Mouse (Mus musculus): Measurements from ENCODE around the gene Lama5. TPM values are rescaled to one million over a fixed set of nuclear protein-coding genes. Genes with fewer than 3 reads are reported as not detected.

Lama5 gene
- polyA plus RNA-seq, 2 experiments from 2014 or later = 0.30 to 1.4 TPM

DNA sequence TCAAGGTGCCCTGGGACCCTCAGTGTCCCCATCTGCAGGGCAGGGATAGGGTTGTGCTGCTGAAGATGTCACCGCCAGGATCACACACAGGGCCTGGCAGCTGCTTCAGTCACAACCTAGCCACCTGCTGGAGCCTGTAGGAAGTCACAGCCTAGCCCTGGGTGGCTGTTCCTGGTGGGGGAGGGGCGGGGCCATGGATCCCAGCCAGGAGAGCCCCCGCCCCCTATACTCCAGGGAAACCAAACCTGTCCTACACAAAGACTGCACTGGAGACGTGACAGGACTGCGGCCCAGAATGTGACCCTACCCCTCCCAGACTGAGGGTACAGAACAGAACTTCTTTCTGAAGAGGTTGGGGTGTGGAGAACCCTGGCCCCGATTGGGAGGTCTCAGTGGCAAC lies 3.4 kb downstream of the Lama5 start:
- ATAC-seq = no peak

DNA sequence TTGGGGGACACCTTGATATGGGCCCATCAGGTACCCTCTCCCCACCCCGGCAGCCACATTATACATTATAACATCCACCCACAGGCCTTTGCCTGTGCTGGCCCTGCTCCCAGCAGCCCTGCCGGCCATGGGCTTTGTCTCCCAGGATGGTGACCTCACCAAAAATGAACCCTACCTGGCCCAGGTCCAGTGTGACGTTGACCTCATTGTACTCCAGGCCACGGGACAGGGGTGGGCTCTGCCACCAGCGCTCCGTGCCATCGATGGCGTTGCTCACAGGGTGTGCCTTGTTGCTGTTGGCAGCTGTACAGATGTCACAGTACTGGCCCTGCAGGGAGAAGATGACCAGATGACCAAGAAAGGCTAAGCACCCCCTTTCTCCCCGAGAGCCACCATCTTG lies 4.6 kb downstream of the Lama5 start:
- ATAC-seq = no peak

DNA sequence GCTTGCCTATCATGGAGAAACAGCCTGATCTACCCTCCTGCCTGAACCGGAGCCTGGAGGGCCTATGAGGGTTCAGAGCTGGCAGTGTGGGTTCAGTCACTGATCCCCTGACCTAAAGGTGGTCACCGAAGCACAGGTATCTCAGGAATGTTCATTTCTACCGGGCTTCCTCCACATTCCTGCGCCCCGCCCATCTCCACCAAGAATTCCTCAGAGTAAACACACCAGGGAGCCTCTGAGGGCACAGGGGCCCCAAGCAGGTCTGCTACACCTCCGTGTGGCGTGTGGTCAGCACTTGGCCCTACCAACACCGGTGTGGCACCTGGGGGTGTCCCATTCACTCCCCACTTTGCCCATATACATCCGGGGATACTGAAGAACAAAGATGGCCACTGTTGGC lies 5.5 kb downstream of the Lama5 start:
- ATAC-seq = no peak

DNA sequence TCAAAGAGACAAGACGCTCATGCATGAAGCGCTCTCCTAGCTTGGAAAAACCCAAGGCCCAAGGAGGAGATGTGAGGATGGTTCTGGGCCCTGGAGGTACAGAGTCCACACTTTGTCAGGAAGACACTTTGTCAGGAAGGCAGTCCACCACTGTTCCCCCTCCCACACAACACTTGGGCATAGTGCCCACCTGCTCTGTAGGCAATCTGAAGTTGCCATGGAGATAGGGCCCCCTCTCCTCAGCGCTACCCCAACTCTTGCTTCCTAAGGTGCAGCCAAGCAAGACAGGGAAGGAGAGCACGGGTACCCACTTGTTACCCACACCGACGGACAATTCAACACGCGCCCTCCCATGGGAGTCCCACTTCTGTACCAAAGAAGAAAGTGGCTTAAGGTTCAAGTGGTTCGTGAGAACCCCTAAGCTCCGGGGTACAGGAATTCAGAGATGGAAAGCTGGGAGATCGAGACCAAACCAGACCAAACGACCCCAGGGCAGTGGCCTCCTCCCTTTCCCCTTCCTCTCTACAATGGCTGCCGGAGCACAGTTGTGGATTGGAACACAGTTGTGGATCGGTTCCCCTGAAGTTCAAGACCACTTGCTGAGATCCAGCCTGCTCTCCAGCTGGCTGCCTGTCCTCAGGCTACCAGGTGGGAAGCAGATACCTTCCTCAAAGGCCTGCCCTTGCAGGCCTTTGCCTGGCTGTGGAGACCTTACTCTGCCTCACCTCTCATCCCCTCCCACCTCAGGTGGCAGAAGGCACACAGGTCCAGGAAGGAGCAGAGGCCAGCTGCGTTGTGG lies 6.3 kb downstream of the Lama5 start:
- no peak for ATAC-seq

DNA sequence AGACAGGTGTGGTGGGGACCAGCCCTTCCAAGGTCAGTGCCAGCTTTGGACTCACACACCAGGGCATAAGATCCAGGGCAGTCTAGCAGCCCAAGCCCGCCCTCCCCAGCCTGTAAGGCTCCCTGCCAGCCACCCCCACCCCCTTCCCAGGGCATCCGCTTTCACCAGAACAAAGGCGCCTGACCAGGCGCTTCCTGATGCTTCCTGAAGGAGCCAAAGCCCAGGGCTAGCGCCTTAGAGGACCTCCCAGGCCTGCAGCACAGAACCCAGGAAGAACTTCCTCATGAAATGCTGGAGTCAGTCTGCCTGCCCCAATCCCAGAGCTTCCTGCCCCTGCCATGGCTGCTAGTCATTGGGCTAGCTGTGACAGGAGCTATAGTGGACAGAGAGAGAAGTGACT lies 7.0 kb downstream of the Lama5 start:
- no peak for ATAC-seq

DNA sequence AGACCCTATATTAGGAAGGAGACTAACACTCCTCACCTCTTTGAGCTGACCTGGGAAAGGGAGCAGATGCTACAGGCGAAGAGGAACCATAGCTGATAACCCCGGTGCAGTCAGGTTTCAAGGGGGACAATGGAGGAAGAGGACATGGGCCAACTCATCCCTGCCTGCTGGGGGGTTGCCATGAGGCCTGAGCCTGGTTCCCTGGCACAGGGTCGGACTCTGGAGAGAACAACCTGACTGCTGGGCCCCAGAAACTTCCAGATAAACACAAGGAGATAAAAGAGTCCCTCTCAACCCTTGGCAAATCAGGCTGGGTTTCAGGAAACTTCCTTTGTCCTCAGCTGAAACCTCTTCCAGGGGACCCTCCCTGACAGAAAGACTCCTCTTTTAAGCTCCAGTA lies 7.4 kb downstream of the Lama5 start:
- no peak for ATAC-seq

DNA sequence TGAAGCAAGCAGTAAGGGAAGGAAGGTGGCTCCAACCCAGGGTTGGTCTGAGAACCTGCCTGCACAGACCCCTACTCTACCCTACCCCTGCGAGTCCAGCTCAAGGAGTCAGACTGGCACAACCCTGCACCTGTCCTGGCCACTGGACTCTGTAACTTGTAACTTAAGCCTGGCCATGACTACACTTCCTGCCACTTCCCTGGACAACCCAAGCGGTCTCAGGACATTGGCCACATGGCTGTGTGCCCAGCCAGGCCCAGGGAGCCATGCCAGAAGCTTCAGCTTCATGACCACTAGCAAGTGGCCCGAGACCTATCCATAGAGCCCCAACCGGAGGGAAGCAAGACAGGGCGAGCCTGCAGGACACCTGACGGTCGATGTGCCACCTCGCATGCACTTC lies 8.1 kb downstream of the Lama5 start:
- no peak for ATAC-seq

DNA sequence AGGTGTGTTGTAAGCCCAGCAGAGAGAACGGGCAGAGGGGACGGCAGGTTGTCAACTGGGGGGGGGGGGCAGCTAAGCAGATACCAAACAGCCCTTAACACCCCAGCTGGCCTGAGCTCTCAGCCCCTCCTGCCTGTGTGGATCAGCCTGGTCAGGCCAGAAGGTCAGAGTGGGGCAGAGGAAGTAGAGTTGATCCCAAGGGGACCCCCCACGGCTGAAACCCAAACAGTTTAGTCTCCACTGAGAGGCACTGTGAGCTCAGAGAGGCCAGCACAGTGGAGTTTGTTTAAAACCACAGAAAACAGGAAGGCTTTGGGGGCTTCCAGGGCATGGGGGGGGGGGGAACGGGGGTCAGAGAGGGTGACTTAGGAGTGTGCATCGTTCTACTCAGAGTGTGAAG lies 8.7 kb downstream of the Lama5 start:
- ATAC-seq = no peak

DNA sequence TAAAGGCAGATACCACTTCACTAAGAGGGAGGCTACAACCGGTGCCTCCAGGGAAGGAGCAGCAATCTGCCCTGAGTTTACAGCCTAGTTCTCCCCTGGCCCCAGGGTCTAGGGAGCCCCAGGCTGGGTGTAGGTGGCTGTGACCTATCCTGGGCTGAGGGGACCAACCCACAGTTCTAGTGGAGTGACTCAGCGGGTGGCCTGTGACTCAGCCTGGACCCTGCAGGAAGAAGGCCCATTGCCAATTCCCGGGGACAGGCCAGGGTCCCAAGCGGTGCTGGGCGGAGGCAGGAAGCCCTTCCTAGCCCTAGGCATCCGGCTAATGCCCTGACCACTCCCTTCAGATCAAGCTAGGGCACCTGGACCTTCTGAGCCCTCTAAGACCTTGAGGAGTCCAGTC lies 9.7 kb downstream of the Lama5 start:
- no peak for ATAC-seq

DNA sequence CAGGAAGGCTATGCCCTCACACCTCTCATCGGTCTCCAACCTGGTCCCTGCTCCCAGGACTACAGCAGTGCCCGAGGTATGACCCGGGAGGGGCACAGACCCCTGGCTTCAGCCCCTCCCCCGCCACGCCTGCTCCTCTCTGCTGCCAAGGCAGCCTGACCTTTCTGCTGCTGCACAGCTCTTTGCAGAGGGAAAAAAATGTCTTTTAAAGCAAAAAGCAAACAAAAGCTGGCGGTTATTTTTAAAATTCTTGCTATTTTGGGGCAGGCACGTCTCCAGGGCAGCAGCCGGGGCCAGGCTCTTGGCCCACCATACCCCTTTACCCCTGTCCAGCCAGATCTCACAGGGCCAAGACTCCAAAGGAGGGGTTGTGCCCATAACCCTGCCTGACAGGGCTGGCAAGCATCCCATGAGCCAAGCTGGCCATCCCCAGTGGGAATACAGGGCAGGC lies 10.6 kb downstream of the Lama5 start:
- no peak for ATAC-seq

DNA sequence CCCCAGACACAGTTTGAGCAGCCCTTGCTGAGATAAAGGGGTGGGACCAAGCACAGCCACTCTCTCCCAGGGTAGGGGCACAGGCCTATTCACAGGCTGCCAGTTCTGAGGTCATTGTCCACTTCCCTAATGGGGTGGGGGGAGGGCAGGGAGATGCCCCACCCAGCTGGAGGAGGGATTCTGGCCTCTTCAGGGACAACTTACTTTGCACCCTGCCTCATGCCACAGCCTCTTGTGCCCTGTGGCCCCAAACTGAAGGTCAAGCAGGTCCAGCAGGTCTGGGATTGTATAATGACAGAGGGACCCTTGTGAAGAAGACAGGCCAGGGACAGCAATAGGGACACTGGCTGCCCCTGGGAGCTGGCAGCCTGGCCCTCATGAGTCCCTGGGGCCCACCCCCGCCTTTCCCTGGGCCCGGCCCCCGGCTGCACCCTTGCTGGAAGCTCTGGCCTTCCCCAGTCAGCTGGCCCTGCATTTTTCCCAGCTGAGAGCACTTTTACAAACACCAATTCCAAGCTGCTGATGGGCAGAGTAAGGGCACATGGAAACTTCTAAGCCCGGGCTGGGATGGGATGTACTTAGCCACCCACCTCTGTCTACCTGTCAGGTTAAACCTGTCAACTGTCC lies 11.2 kb downstream of the Lama5 start:
- no peak for ATAC-seq

DNA sequence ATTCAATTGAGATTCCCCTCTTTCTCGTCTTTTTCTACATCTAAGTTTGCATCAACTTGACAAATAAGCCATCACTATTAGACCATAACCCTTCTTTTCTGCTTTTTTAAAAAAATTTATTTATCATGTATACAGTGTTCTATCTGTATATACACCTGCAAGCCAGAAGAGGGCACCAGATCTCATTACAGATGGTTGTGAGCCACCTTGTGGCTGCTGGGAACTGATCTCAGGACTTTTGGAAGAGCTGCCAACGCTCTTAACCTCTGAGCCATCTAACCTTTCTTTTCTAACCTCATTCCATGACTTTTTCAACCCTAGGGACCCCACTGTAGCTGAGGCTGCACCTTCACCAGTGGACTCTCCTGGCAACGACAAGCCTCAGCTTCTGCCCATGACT lies 13.4 kb downstream of the Lama5 start:
- no peak for ATAC-seq

DNA sequence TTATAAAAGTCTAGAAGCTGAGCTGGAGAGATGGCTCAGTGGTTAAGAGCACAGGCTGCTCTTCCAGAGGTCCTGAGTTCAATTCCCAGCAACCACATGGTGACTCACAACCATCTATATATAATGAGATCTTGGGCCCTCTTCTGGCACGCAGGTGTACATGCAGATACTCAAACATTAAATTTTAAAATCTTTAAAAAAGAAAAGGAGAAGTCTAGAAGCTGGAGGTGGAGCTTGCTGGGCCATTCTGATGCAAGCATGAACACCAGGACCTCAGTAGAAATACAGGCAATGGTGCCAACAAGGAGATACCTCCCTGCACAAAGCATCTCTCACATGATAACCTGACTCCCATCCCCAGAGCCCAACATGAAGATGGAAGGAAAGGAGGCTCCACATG lies 16.7 kb downstream of the Lama5 start:
- no peak for ATAC-seq

DNA sequence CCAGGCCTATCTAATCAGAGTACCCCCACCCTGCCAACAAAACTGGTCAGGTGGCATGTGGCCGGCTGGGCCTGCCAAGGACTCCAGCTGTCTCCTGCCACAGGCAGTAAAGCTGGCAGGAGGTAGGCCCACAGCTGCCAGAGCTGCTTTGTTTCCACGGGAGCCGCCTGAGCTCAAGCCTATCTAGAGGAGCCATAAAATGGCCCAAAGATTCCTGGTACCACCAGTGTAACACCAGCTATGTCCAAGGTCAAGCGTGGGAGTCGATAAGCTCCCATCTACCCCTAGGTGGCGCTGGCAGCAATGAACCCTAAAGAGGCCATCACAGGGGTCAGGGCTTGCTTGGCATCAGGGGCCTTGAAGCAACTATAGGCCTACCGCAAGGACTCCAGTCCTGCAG lies 17.8 kb downstream of the Lama5 start:
- no peak for ATAC-seq

DNA sequence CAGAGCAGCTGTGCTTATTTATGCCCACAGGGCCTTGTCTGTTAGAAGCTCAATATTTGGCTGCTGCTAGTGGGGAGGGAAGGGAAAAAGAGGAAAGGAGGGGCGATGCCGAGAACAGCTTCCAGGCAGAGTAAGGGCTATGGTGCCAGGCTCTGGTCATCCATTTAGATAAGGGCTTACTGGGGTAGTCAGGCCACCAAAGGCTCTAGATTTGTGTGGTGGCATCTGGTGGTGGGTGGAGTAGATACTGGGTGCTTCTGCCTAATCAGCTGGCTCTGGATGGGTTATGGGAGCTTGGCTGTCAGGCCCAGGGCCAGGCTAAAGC lies 19.7 kb downstream of the Lama5 start:
- ATAC-seq = no peak

DNA sequence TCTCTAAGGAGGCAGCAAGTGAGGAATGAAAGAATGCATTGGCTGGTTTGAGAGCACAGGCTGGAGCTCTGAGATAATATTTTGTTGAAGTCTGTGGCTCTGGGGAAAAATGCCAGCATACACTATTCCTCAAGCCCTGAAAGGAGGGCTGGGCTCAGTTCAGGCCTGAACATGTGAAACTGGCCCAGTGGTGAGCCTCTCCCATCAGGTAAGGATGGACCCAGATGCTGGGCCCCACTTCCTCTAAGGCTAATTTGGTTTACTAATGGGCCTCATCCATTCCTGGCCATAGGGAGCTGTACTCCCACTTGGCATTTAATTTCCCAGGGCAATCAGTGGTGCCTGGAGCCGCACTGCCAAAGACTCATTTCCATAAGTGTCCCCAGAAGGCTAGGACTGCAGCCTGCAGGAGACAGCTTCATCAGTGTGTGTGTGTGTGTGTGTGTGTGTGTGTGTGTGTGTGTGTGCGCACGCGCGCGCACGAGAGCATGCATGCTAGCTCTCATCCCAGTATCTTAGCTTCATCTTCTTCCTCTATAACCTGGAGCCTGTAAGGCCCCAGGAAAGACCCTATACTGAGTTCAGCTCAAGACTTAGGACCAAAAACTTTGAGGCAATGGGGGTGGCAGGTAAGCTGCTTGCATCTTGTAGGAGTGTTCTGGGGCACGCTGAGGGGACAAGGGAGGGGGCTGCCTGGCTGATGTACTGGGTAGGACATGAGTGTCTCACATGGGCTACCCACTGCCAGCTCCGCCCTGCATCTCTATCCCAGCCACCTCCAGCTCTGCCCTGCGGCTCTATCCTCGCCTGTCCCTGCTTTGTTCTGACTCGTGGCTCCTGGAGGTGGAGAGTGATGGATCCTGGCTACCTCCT lies 20.3 kb downstream of the Lama5 start:
- ATAC-seq = no peak

DNA sequence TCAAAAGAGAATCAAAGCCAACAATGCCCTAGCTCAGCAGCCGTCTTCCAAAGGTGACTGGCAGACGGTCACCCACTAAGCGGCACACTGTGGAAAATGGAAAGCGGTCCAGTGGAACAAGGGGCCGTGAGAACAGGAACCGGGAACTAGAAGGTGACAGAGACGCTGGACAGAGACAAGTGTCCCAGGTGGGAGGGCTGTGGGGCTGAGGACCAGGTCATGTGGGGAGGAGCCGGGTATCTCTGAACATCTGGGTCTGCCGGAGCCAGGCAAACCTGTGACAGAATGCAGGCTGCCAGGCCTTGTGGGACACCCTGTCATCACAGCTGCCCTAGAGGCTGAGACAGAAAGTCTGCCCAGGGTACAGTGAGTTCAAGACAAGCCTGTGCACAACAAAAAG lies 21.2 kb downstream of the Lama5 start:
- ATAC-seq = no peak

DNA sequence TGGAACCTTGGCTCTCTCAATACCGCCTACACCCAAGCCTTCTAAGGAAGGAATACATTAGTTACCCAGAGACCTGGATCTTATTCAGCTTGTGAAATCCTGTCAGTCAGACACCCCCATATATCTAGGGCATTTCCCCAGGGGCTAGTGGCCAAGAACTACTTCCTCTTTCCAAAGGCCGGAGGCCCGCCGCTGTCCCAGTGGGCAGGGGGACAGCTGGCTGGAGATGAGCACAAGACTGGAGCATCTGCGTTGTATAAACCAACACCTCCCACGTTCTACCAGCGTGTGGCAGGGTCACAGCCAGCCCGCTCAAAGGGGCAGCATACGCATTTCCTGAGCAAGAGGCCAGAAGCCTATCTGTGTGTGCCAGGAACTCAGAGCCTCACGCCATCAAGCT lies 22.9 kb downstream of the Lama5 start:
- ATAC-seq = no peak

DNA sequence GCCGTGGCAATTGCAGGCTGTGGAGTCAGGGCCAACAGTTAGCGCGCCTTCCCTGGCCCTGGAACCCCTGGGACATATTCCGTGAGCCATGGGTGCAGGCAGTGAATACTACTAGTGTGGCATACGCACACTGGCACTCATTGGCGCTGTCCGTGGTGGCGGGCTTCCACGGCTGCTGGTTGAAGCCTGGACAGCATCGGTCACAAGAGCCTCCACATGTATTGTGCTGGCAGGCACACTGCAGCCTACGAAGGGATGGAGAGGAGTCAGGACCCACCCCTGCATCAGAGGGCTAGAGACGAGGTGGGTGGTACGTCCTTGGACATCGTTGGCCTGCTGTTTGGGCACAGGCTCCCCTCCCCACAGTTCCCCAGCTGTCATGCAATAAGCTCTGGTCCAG lies 23.4 kb downstream of the Lama5 start:
- ATAC-seq = no peak

DNA sequence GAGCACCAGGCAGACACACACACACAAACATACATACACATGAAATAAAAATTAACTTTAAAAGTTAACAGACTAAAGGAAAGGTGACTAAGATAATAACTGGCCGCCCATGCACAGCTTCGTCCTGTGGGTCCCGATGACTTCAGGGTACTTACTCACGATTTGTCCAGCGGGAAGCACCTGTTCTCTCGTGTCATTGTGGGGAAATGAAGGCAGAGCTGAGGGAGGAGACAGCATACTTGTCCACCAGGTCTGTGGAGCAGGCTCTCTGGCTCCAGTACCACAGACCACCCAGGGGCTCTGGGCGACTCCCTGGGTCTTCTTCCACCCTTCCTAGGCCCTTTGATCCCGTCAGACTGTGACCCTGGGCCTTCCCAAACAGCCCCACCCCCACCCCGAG lies 24.4 kb downstream of the Lama5 start:
- no peak for ATAC-seq

DNA sequence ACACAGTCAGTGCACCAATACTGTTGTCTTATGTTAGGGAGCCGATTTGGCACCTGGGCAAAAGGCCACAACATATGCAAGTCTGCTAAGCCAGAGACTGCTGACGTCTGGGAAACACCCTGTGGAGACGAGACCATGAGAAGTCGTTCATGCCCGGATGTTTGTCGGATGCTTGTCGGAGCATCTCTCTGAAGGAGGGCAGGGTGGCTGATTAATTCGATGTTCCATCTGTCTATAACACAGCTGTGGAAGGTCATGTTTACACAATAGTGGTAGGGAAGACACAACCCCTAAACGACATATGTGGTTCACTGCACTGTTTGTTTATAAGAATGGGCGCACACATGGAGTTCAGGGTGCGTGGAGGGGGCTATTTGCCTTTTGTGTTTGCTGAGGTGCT lies 25.0 kb downstream of the Lama5 start:
- ATAC-seq = no peak

DNA sequence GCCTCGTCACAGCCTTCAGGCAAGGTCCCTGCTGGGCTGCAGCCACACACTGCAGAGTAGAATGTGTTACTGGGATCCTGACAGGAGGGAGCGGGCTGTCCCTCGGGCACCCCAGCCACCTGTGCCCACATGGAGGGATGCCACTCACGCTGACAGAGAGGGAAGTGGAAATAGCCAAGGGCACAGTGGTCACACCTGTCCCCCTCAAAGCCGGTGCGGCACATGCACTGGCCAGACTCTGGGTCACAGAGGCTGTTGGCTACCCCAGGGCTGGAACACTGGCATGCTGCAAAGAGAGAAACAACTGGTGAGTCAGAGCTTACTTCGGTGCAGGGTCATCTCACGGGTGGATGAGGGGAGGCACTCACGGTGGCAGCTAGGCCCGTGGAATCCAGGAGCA lies 26.9 kb downstream of the Lama5 start:
- ATAC-seq = no peak

DNA sequence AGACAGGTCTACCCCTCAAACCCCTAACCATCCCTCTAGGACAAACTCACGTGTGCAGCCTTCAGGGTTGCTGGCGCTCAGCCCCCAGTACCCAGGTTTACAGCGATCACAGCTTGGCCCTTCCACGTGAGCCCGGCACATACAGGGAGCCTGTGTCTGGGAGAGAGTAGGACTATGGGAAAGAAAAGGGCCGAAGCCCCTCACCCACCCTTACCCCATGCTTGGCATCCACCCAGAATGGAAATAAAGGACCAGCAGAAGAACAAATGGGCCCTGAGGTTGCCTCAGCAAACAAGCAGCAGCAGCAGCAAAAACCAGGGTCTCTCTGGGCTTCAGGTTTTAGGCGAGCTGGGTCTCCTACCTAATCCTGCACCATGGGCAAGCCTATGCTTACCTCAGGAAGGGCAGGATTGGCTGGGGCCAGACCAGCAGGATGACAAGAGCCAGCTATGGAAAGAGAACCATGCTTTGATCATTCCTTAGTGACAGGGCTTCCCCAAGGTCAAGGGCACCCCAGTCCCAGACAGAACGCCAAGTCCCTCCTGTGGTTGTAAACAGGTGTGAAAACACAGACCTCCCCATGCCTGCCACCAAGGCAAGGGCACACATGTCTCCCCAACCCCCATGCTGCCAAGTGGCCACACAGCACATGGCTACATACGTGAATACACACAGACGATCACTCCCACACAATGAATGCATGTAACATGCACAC lies 28.2 kb downstream of the Lama5 start:
- no peak for ATAC-seq
